Mouse (Mus musculus) heart, embryonic 16.5 days (tissue): ENCODE results near the gene Arl15. TPM values are rescaled to one million over a fixed set of nuclear protein-coding genes. Genes with fewer than 3 reads are reported as not detected.

Experiments
- ATAC-seq: fragments of 200-750 bp; cut with Nextera tagmentation; replicated peaks from 2 replicates; pipeline ENCODE4 v1.8.0; 2017; ENCODE audit warnings: moderate number of reproducible peaks; ENCODE audit not compliant: insufficient read depth, low FRiP score; ENCODE audit errors: extremely low read depth
- H3K27ac ChIP-seq: fragments of 300-500 bp; sonication (generic); 2 replicates; pipeline ENCODE4 v1.5.1; 2014; ENCODE audit warnings: mild to moderate bottlenecking, low read length, control low read depth, moderate library complexity
- H3K27me3 ChIP-seq: fragments of 300-500 bp; sonication (generic); 2 replicates; pipeline ENCODE4 v1.6.1; 2014; ENCODE audit warnings: low read length, mixed read lengths; ENCODE audit not compliant: control insufficient read depth, insufficient read depth
- H3K36me3 ChIP-seq: fragments of 300-500 bp; sonication (generic); 2 replicates; pipeline ENCODE4 v1.6.1; 2014; ENCODE audit not compliant: control insufficient read depth, insufficient read depth
- H3K4me1 ChIP-seq: fragments of 300-500 bp; sonication (generic); 2 replicates; pipeline ENCODE4 v1.6.1; 2014; ENCODE audit warnings: low read length, mixed read lengths; ENCODE audit not compliant: control insufficient read depth, insufficient read depth
- H3K4me2 ChIP-seq: fragments of 300-500 bp; sonication (generic); 2 replicates; pipeline ENCODE4 v1.6.1; 2014; ENCODE audit warnings: low read depth, mild to moderate bottlenecking, control low read depth, low read length
- H3K4me3 ChIP-seq: fragments of 300-500 bp; sonication (generic); 2 replicates; pipeline ENCODE4 v1.5.1; 2014; ENCODE audit warnings: mild to moderate bottlenecking, control low read depth, low read length
- H3K9ac ChIP-seq: fragments of 300-500 bp; sonication (generic); 2 replicates; pipeline ENCODE4 v1.6.1; 2014; ENCODE audit warnings: low read length, control low read depth
- H3K9me3 ChIP-seq: fragments of 300-500 bp; sonication (generic); replicated peaks from 2 replicates; pipeline ENCODE4 v1.6.1; 2016; ENCODE audit warnings: low read length; ENCODE audit not compliant: control insufficient read depth
- WGBS: fragments of 180-500 bp; shearing (Covaris S2); extraction: QIAGEN DNeasy Blood & Tissue Kit; methylation state at CpG from one replicate; pipeline ENCODE4 v1.1.7; 2014; 5-methylcytosine and 5-hydroxymethylcytosine counted together
- polyA plus RNA-seq: library from polyadenylated mRNA; unstranded; fragments of >200 nt; fragmentation: Nextera tagmentation; extraction: Ambion mirVana; gene quantifications from 2 replicates; pipeline ENCODE4 v1.2.1, GENCODE M21; 2015

Arl15 gene
- polyA plus RNA-seq, 1 experiment from 2014 or later, result 8.8 TPM

DNA sequence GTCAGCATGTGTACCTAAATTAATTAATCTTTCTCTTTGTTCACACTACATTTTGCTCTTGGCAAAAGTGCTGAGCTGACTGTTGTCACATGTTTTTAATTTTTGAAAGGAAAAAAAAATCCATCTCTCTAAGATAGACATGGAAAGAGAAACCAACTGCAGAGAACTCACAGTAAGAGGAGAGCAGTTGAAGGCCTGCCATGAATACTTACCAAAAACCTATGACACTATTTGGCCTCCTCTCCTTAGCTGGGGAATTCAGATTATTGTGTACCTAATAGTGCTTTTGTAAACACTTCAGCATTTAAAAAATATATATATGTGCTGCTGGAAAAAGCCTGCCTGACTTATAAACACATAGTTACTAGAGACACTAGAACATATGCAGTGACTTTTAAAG lies 302.1 kb downstream of the Arl15 start:
- Histone ChIP-seq H3K9me3 (no peaks in the 10 kb centered on the region), H3K27ac (no peak overlapping the region), H3K4me1 (peaks cover 8% of the 10 kb centered on the region), H3K36me3 (no peaks in the 10 kb centered on the region), H3K27me3 (no peaks in the 10 kb centered on the region), H3K9ac (no peak overlapping the region), H3K4me3 (no peak overlapping the region), H3K4me2 (no peak overlapping the region)
- no peak for ATAC-seq

DNA sequence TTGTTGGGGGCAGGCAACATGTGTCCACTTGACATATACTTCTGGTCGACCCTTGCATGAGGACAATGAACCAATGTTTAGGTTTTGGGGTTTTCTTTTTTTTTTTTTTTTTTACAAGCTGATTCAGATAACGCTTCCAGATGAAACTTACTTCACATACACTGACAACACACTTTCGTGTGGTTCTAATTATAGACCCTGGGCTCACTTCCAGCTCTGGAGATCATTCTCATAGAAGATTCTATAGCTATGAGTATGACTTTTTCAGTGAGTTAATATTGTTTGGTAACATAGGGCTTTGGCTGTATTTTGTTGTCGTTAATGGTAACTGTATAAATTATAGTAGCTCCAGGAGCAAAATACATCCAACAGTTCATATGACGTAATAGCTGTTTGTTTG lies 306.9 kb downstream of the Arl15 start:
- Histone ChIP-seq H3K9me3 (no peaks in the 10 kb centered on the region), H3K4me2 (no peak overlapping the region), H3K4me3 (no peak overlapping the region), H3K27me3 (no peaks in the 10 kb centered on the region), H3K9ac (no peak overlapping the region), H3K36me3 (no peaks in the 10 kb centered on the region), H3K27ac (no peak overlapping the region), H3K4me1 (peaks cover 6% of the 10 kb centered on the region)
- ATAC-seq, result no peak
- WGBS, result 46% methylated on average over 5 of the region's 5 CpGs

DNA sequence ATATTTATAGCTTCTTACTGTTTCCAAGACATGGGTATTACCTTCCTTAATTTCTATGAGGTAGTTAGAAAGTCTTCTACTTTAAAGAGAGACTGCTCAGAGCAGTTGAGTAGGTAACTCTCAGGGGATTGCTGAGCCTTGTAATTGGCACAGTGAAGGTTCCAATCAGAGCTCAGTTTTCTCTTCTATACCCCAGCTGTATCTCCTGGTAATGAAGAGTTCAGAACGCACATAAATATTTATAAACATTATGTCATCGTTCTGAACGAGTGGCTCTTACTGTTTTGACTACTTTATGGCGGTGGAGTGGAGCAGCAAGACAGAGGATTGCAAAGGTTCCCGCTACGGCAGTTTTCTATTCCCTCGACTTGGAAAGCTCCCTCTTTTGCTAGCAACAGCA lies 311.8 kb downstream of the Arl15 start:
- H3K4me1 ChIP-seq, result peaks cover 3% of the 10 kb centered on the region
- no peaks in the 10 kb centered on the region for H3K9me3 ChIP-seq
- no peak overlapping the region for H3K4me2 ChIP-seq
- ATAC-seq, result no peak
- no peak overlapping the region for H3K4me3 ChIP-seq
- 52% methylated on average over 7 of the region's 7 CpGs for WGBS
- no peak overlapping the region for H3K9ac ChIP-seq
- H3K36me3 ChIP-seq, result no peaks in the 10 kb centered on the region
- no peaks in the 10 kb centered on the region for H3K27me3 ChIP-seq
- no peak overlapping the region for H3K27ac ChIP-seq

DNA sequence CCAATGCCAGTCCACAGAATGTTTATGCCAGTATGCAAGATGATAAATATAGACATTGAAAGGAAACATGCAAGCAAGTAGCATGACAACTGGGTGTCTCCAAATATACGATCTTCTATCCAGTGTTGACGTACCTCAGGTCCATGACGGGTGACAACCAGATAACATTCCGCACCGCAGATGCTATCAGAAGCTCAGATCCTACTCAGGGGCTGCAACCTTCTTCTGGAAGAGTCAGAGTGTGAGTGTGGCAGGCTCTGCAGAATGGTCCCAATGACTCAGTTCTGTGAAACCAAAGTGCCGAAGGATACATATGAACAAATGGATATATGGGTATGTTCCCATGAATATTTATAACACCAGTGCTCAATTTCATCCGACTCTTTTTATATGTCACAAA lies 313.2 kb downstream of the Arl15 start:
- Histone ChIP-seq H3K9ac (no peak overlapping the region), H3K9me3 (no peaks in the 10 kb centered on the region), H3K27ac (no peak overlapping the region), H3K27me3 (no peaks in the 10 kb centered on the region), H3K4me3 (no peak overlapping the region), H3K36me3 (no peaks in the 10 kb centered on the region), H3K4me1 (no peaks in the 10 kb centered on the region), H3K4me2 (no peak overlapping the region)
- no peak for ATAC-seq
- WGBS, result 60% methylated on average over 7 of the region's 7 CpGs

DNA sequence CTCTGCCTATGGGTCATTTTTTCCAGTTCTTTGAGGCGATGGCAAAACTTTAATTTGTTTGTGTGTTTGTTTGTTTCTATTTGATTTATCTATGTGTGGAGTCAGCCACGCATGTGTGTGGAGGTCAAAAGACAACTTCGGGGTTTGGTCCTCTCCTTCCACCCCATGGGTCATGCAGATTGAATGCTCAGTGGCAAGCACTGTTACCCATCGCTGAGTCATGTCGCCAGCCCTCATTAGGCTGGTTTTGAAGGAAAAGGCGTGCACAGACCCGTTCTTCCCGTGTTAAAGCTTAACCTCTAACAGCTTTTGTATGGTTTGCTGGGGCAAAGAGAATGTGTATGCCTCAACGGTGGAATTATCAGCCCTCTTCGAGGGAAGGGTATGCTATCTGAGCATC lies 315.1 kb downstream of the Arl15 start:
- no peaks in the 10 kb centered on the region for H3K4me1 ChIP-seq
- no peak for ATAC-seq
- H3K4me3 ChIP-seq, result no peak overlapping the region
- no peaks in the 10 kb centered on the region for H3K36me3 ChIP-seq
- H3K4me2 ChIP-seq, result no peak overlapping the region
- WGBS, result 79% methylated on average over 10 of the region's 10 CpGs
- H3K9ac ChIP-seq, result no peak overlapping the region
- H3K9me3 ChIP-seq, result no peaks in the 10 kb centered on the region
- no peaks in the 10 kb centered on the region for H3K27me3 ChIP-seq
- H3K27ac ChIP-seq, result no peak overlapping the region

DNA sequence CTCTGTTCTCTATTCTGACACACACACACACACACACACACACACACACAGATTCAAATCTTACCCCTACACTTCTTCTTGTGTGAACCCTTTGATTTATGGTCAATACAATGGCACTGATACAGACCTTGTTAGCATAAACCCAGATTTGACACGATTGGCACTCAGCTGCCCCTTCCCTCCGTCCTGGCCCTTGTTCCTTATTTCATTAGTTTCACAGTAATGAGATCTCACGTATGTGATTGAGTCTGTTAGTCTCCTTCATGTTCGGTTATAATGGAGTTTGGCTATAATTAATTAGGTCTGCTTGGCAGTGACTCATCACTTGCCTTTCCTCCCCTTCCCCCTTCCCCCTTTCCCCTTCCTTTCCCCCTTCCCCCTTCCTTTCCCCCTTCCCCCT lies 315.5 kb downstream of the Arl15 start:
- H3K9ac ChIP-seq, result no peak overlapping the region
- no peak overlapping the region for H3K27ac ChIP-seq
- no peaks in the 10 kb centered on the region for H3K36me3 ChIP-seq
- H3K4me2 ChIP-seq, result no peak overlapping the region
- whole genome bisulfite sequencing, result 62% methylated on average over 4 of the region's 4 CpGs
- no peak for ATAC-seq
- no peak overlapping the region for H3K4me3 ChIP-seq
- H3K4me1 ChIP-seq, result no peaks in the 10 kb centered on the region
- no peaks in the 10 kb centered on the region for H3K9me3 ChIP-seq
- no peaks in the 10 kb centered on the region for H3K27me3 ChIP-seq

DNA sequence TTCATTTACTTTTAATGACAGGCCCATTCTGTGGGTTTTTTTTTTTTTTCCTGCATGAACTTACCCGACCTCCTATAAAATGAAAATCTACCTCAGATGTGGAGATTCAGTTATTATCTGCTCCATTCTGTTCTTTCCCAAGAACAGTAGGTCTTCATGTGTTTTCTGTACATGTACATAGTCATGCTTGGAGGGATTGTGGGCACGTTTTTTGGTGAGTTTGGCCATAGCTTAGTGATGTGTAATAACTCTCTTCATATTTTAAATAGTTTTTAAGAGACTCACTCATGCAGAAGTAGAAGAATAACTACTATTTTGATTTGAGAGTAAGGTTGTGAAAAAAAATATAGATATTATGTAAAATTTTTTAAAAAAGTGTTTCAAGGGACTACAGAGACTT lies 319.2 kb downstream of the Arl15 start:
- no peaks in the 10 kb centered on the region for H3K36me3 ChIP-seq
- WGBS, result 69% methylated on average over 2 of the region's 2 CpGs
- no peak overlapping the region for H3K9ac ChIP-seq
- no peak for ATAC-seq
- H3K9me3 ChIP-seq, result no peaks in the 10 kb centered on the region
- peaks cover 3% of the 10 kb centered on the region; the same call in 1 of the 2 replicates for H3K4me1 ChIP-seq
- no peak overlapping the region for H3K4me2 ChIP-seq
- no peak overlapping the region for H3K4me3 ChIP-seq
- no peaks in the 10 kb centered on the region for H3K27me3 ChIP-seq
- H3K27ac ChIP-seq, result no peak overlapping the region

DNA sequence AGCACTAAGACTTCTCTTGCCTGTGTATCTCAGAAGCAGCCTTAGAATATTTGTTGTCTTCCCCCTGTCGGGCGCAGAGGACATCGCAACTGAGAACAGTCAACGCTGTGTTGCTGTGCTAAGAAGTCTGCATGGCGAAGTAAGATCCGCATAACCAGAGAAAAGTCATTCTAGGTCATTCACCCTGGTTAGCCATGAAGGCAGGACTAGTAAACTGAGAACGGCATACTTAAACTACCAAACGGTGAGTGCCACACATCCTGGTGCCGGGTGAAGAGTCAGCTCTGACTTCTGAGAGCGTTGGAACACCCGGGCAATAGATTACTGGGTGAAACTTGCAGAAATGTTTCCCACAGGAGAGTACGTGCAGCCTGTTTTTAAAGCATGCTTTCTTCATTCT lies 320.3 kb downstream of the Arl15 start:
- 92% methylated on average over 12 of the region's 12 CpGs for WGBS
- Histone ChIP-seq H3K4me3 (no peak overlapping the region), H3K36me3 (no peaks in the 10 kb centered on the region), H3K4me2 (no peak overlapping the region), H3K4me1 (peaks cover 6% of the 10 kb centered on the region; the same call in 1 of the 2 replicates), H3K27me3 (no peaks in the 10 kb centered on the region), H3K27ac (no peak overlapping the region), H3K9me3 (no peaks in the 10 kb centered on the region), H3K9ac (no peak overlapping the region)
- ATAC-seq, result no peak

DNA sequence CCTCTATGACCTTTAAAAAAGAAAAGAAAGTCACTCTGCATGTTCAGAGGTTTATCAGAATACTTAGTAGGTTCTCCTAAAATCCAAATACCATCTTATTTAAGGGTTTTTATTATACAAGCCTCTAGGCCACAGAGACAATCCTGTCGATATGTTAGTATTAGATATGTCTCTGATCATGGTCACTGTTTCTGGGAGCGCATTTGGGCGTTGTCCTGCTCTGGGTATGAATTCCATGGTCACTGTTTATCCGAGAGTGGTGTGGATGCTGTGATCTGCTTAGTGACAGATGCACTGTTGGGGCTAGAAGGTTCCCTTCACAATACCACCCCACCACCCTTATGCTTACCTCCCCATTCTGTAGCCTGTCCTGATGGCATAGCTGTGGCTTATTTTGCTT lies 320.8 kb downstream of the Arl15 start:
- Histone ChIP-seq H3K27me3 (no peaks in the 10 kb centered on the region), H3K9me3 (no peaks in the 10 kb centered on the region), H3K4me1 (peaks cover 6% of the 10 kb centered on the region; the same call in 1 of the 2 replicates), H3K4me3 (no peak overlapping the region), H3K4me2 (no peak overlapping the region), H3K9ac (no peak overlapping the region), H3K27ac (no peak overlapping the region), H3K36me3 (no peaks in the 10 kb centered on the region)
- no peak for ATAC-seq
- 90% methylated on average over 4 of the region's 4 CpGs for WGBS
